Mouse (Mus musculus) heart, embryonic 12.5 days (tissue): ENCODE results near the gene Tcte1. TPM values are rescaled to one million over a fixed set of nuclear protein-coding genes. Genes with fewer than 3 reads are reported as not detected.

Source experiments
- ATAC-seq: fragments of 200-750 bp; cut with Nextera tagmentation; 2 replicates; pipeline ENCODE4 v1.8.0; 2017; ENCODE audit warnings: moderate TSS enrichment, moderate library complexity; ENCODE audit not compliant: insufficient number of reproducible peaks, low FRiP score
- H3K27ac ChIP-seq: fragments of 300-500 bp; sonication (generic); 2 replicates; pipeline ENCODE4 v1.5.1; 2016; ENCODE audit warnings: mild to moderate bottlenecking, moderate library complexity; ENCODE audit not compliant: poor library complexity, severe bottlenecking
- H3K27me3 ChIP-seq: fragments of 300-500 bp; sonication (generic); replicated peaks from 2 replicates; pipeline ENCODE4 v1.6.1; 2016; ENCODE audit warnings: mild to moderate bottlenecking, moderate library complexity
- H3K36me3 ChIP-seq: fragments of 300-500 bp; sonication (generic); 2 replicates; pipeline ENCODE4 v1.6.1; 2016; ENCODE audit warnings: mild to moderate bottlenecking, moderate library complexity
- H3K4me1 ChIP-seq: fragments of 300-500 bp; sonication (generic); replicated peaks from 2 replicates; pipeline ENCODE4 v1.6.1; 2016; ENCODE audit warnings: mild to moderate bottlenecking
- H3K4me2 ChIP-seq: fragments of 300-500 bp; sonication (generic); 2 replicates; pipeline ENCODE4 v1.6.1; 2016; ENCODE audit warnings: mild to moderate bottlenecking, moderate library complexity
- H3K4me3 ChIP-seq: fragments of 300-500 bp; sonication (generic); 2 replicates; pipeline ENCODE4 v1.5.1; 2016; ENCODE audit warnings: mild to moderate bottlenecking
- H3K9ac ChIP-seq: fragments of 300-500 bp; sonication (generic); 2 replicates; pipeline ENCODE4 v1.6.1; 2016; ENCODE audit warnings: mild to moderate bottlenecking, moderate library complexity
- H3K9me3 ChIP-seq: fragments of 300-500 bp; sonication (generic); replicated peaks from 2 replicates; pipeline ENCODE4 v1.6.1; 2016; ENCODE audit warnings: mild to moderate bottlenecking, moderate library complexity
- WGBS: fragments of 180-500 bp; shearing (Covaris S2); methylation state at CpG from one replicate; pipeline ENCODE4 v1.1.7; 2016; 5-methylcytosine and 5-hydroxymethylcytosine counted together
- polyA plus RNA-seq: library from polyadenylated mRNA; unstranded; fragments of >200 nt; fragmentation: Nextera tagmentation; extraction: Ambion mirVana; gene quantifications from 2 replicates; pipeline ENCODE4 v1.2.1, GENCODE M21; 2016

The Tcte1 gene
- polyA plus RNA-seq, 1 experiment from 2014 or later: 0.20 TPM

DNA sequence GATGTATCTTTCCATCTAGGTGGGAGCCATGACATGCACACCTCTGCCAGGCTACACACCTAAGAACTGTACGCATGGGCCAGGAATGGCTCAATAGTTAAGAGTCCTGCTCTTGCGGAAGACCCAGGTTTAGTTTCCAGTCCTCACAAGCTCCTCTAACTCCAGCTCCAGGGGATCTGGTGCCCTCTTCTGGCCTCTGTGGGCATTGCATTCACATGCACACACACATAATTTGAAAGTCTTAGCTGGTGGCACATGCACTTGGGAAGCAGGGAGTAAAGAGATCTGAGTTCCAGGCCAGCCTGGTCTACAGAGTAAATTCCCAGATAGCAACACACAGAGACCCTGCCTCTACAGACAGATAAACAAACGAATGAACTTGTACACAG lies 63.2 kb downstream of the Tcte1 start:
- Histone ChIP-seq H3K4me1 (peaks cover 43% of the 10 kb centered on the region), H3K4me3 (no peak overlapping the region), H3K36me3 (peaks cover 35% of the 10 kb centered on the region), H3K4me2 (no peak overlapping the region), H3K9ac (no peak overlapping the region), H3K9me3 (0 out of 2 replicates have a peak, but pooled peaks cover 4% of the 10 kb centered on the region), H3K27ac (peak overlapping the region; percentile 94), H3K27me3 (no peaks in the 10 kb centered on the region)
- WGBS: 88% methylated on average over 3 of the region's 3 CpGs
- ATAC-seq: no peak

GRCm38 (mm10) chr17:45588370-45588769 lies 65.1 kb downstream of the Tcte1 start:
- H3K36me3 ChIP-seq: peaks cover 35% of the 10 kb centered on the region
- WGBS: 89% methylated on average over 7 of the region's 7 CpGs
- H3K9ac ChIP-seq: no peak overlapping the region
- H3K4me1 ChIP-seq: peaks cover 51% of the 10 kb centered on the region
- H3K4me3 ChIP-seq: no peak overlapping the region
- 0 out of 2 replicates have a peak, but pooled peaks cover 4% of the 10 kb centered on the region for H3K9me3 ChIP-seq
- no peak overlapping the region for H3K27ac ChIP-seq
- no peak overlapping the region for H3K4me2 ChIP-seq
- no peak for ATAC-seq
- no peaks in the 10 kb centered on the region for H3K27me3 ChIP-seq

- 0 out of 2 replicates have a peak, but pooled peaks cover 4% of the 10 kb centered on the region for H3K9me3 ChIP-seq
- peaks cover 55% of the 10 kb centered on the region for H3K4me1 ChIP-seq
- no peak for ATAC-seq
- H3K27ac ChIP-seq: no peak overlapping the region
- H3K9ac ChIP-seq: no peak overlapping the region
- H3K36me3 ChIP-seq: peaks cover 35% of the 10 kb centered on the region
- WGBS: 96% methylated on average over 7 of the region's 7 CpGs
- H3K4me3 ChIP-seq: no peak overlapping the region
- no peak overlapping the region for H3K4me2 ChIP-seq
- 0 out of 2 replicates have a peak, but pooled peaks cover 7% of the 10 kb centered on the region for H3K27me3 ChIP-seq
Measured at GRCm38 (mm10) chr17:45589236-45589635, 66.0 kb downstream of the Tcte1 start.

DNA sequence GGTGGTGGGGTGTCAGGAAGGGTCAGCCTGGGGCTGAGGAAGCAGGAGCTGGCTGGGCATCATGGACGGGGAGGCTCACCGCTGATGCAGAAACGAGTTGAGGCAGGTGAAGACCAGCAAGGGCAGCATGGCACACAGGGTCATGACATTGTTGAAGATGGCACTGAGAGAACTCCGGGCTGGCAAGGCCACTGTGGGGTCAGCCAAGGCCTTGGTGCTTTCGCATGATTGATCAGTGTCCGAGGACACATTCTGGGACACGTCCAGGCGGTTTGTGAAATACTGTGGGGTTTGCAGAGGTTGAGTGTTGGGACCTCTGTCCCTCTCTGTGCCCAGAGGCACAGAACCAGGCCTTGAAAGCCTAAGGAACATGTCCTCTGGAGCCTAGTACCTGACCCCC lies 66.6 kb downstream of the Tcte1 start:
- Histone ChIP-seq H3K9me3 (0 out of 2 replicates have a peak, but pooled peaks cover 4% of the 10 kb centered on the region), H3K27ac (no peak overlapping the region), H3K4me1 (peaks cover 55% of the 10 kb centered on the region), H3K4me3 (no peak overlapping the region), H3K9ac (no peak overlapping the region), H3K4me2 (no peak overlapping the region), H3K36me3 (peaks cover 35% of the 10 kb centered on the region), H3K27me3 (0 out of 2 replicates have a peak, but pooled peaks cover 8% of the 10 kb centered on the region)
- WGBS: 89% methylated on average over 8 of the region's 8 CpGs
- ATAC-seq: no peak

- Histone ChIP-seq H3K4me2 (no peak overlapping the region), H3K9ac (no peak overlapping the region), H3K4me1 (peaks cover 55% of the 10 kb centered on the region), H3K36me3 (peaks cover 35% of the 10 kb centered on the region), H3K4me3 (no peak overlapping the region), H3K27me3 (0 out of 2 replicates have a peak, but pooled peaks cover 8% of the 10 kb centered on the region), H3K27ac (no peak overlapping the region), H3K9me3 (0 out of 2 replicates have a peak, but pooled peaks cover 4% of the 10 kb centered on the region)
- 81% methylated on average over 6 of the region's 6 CpGs for WGBS
- ATAC-seq: no peak
Measured at GRCm38 (mm10) chr17:45590410-45590809, 67.2 kb downstream of the Tcte1 start.

DNA sequence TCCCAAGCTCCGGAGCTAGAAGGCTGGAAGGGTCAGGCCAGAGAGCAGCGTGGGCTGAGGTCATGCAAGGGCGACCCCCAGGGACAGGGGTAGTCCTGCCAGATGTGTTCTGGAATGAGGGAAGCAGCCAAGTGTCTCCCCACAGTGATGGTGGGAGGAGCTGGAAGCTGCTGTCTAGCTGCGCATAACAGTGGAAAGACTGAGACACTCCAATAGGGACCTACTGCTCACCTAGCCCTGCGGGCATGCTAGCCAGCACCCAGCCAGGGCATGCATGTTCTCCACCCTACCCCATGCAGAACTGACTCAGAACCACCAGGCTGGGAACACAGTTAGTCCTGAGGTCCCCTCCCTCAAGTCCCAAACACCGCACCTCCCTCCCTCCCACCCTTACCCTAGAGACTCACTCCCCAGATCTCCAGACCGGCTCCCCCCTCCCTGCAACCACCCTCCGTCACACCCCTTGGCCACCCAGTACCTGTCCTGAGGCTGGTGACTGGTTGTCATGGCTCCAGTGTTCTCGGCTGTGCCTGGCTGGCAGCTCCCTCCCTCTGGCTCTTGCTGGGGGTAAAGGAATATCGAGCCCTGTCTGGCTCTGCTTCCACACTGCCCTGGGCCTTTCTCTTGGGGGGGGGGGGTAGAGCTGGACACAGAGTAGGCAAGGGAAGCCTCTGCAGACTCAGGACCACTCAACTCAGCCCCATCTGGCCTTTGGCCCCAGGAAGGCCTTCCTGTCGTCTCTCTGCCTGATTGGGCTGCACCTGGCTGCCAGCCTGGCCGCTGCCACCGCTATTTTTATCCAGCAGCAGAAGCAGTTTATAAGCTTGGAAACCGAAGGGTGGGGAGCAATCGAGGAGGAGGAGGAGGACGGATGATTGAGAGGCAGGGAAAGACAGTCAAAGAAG lies 68.7 kb downstream of the Tcte1 start:
- peak overlapping the region; percentile 50; the same call in 1 of the 2 replicates for H3K27ac ChIP-seq
- peak overlapping the region; percentile 99 for H3K4me2 ChIP-seq
- 39% methylated on average over 16 of the region's 16 CpGs for WGBS

More for the DNA sequence above, 68.7 kb downstream of the Tcte1 start:
- peak overlapping the region; percentile 66 for H3K4me3 ChIP-seq
- peaks cover 26% of the 10 kb centered on the region for H3K36me3 ChIP-seq
- H3K9me3 ChIP-seq: 0 out of 2 replicates have a peak, but pooled peaks cover 2% of the 10 kb centered on the region
- ATAC-seq: no peak
- peak overlapping the region; percentile 87 for H3K9ac ChIP-seq
- peaks cover 60% of the 10 kb centered on the region for H3K4me1 ChIP-seq
- H3K27me3 ChIP-seq: peaks cover 8% of the 10 kb centered on the region; the same call in 1 of the 2 replicates

Other genes with a start within 250 kb of the Tcte1 start
- gene Cdc5l, start 89.7 kb upstream of the Tcte1 start, polyA plus RNA-seq: 49.9 and 53.0 TPM in 2 replicates
- 0.66 and 1.1 TPM in 2 replicates for gene Spats1, start 48.0 kb upstream of the Tcte1 start, polyA plus RNA-seq
- gene Aars2, start 16.6 kb upstream of the Tcte1 start, polyA plus RNA-seq: 25.3 and 27.9 TPM in 2 replicates
- gene Tmem151b, start 26.2 kb downstream of the Tcte1 start, polyA plus RNA-seq: 1.4 and 1.6 TPM in 2 replicates
- 2.5 and 3.1 TPM in 2 replicates for gene Nfkbie, start 32.3 kb downstream of the Tcte1 start, polyA plus RNA-seq
- gene Slc35b2, start 40.4 kb downstream of the Tcte1 start, polyA plus RNA-seq: 85.6 and 89.6 TPM in 2 replicates
- gene Hsp90ab1, start 49.8 kb downstream of the Tcte1 start, polyA plus RNA-seq: 1,306 and 1,316 TPM in 2 replicates
- 68.3 and 74.1 TPM in 2 replicates for gene Slc29a1, start 76.2 kb downstream of the Tcte1 start, polyA plus RNA-seq
- 0.24 and 0.92 TPM in 2 replicates for gene Mymx, start 78.7 kb downstream of the Tcte1 start, polyA plus RNA-seq
- 0.46 and 0.56 TPM in 2 replicates for gene Capn11, start 135.9 kb downstream of the Tcte1 start, polyA plus RNA-seq
- 128 and 129 TPM in 2 replicates for gene Mrpl14, start 162.9 kb downstream of the Tcte1 start, polyA plus RNA-seq
- gene Tmem63b, start 163.5 kb downstream of the Tcte1 start, polyA plus RNA-seq: 41.2 and 41.4 TPM in 2 replicates
- gene 1600014C23Rik, start 210.4 kb downstream of the Tcte1 start, polyA plus RNA-seq: 0.61 TPM in 1 of 2 replicates, not detected in the other